Mouse (Mus musculus) spleen, adult 2 months (tissue): ENCODE data around the gene Slc5a6.

Experiments used
- CTCF ChIP-seq: fragments of 200-500 bp; IDR thresholded peaks from 2 replicates; pipeline ENCODE4 v1.5.1; 2011; ENCODE audit warnings: mild to moderate bottlenecking, inconsistent platforms; ENCODE audit not compliant: insufficient read depth, insufficient read length, insufficient replicate concordance; ENCODE audit errors: extremely low read depth
- POLR2A ChIP-seq: fragments of 200-500 bp; IDR thresholded peaks from 2 replicates; pipeline ENCODE4 v1.6.1; 2011; ENCODE audit warnings: low read depth, low read length, inconsistent platforms

DNA sequence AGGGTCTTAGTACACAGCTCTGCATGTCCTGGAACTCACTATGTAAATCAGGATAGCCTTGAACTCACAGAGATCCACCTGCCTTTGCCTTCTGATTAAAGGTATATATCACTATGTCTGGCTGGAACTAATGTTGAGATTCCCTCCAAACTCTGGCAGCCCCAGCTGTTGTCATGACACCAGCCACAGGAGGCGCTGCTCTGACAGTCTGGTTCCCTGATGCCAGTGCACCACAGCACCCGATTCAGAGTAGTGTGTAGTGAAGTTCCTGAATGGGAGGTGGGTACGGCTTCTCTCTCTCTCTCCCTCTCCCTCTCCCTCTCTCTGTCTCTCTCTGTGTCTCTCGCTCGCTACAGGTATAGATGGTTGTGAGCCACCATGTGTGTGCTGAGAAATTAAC is 33.6 kb upstream of the Slc5a6 start:
- TF ChIP-seq CTCF, result peak; percentile 68; the same call in 1 of the 2 replicates
- TF ChIP-seq POLR2A, result no peak
